Mouse (Mus musculus): Measurements from ENCODE around the gene Etl4. TPM values are rescaled to one million over a fixed set of nuclear protein-coding genes. Genes with fewer than 3 reads are reported as not detected.
"Not testable (repeated sequence)": the region's sequence is repeated elsewhere in the genome, so short reads cannot be mapped to it uniquely, and the experiment has no call there.

The Etl4 gene
- total RNA-seq, 2 experiments from 2014 or later, result 0.26 to 0.82 TPM

DNA sequence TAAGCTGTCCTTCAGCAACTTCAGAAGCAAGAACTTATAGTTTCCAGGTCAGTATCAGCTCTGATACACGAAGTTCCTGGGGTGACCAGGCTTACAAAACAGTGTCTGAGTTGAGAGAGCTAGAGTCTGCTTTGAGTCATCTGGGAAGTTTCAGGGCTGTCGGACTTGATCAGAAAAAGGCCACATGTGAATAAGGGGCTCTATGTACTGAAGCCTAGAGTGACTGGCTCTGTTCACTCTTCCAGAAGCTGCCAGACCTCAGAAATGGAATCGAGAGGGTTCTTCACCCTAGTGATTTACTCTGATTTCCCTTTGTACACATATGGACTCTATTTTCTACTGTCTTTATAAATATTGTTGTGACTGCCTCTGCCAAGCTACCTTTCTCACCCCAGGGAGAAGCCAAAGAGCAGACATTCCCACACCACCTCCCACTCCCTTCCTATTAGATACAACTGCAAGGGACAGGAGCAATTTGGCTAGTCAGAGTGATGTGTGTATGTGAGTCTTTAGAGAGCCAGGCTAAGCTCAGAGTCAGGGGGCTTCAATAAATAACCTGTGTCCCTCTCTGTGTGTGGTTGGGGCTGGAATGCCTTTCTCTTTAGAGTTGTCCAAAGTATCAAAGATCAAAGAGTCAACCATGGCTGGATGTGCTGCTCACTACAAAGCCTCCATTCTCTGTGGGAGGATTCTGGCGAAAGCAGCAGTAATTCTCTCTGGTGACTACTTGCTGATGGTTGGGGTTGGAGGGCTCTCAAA is 381.6 kb downstream of the Etl4 start:
- no peak for ATAC-seq (replicated peaks; ENCODE audit: poor library complexity, severe bottlenecking)

DNA sequence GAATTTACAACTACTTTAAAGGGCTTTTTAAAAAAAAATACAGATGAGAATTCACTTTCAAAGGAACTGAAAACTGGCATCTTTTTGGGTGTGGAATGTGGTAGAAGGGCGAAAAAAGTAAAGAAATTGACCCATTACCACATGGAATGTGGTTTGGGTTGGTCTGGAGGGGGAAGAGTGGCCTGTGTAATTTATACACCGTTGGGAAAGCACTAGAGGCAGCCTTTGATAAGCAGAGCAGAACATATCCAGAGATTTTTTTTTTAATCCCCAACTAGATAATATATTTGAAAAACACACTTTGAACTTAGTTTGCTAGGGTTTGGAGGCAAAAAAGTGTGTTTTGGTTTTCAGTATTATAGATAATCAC is 382.1 kb downstream of the Etl4 start:
- ATAC-seq (replicated peaks; ENCODE audit: poor library complexity, severe bottlenecking), result no peak

DNA sequence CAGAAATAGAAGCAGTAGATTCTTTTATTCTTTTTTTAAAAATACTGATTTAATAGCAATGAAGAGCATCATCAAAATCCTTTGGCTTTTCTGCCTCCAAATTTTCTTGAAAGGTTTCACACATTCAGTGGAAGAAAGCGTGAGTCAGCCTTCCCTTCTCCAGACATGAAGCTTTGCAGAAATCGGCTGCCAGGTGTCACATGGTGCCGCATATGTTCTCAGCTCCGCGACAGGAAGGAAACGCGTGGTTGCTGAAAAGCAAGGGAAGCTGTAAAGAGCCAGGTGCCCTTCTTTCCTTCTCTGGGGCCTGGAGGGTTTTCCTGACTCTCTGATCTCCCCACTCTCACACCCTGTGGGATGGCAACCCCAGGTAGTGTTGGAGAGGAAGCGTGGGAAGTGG is 383.8 kb downstream of the Etl4 start:
- ATAC-seq (replicated peaks; ENCODE audit: poor library complexity, severe bottlenecking), result no peak

DNA sequence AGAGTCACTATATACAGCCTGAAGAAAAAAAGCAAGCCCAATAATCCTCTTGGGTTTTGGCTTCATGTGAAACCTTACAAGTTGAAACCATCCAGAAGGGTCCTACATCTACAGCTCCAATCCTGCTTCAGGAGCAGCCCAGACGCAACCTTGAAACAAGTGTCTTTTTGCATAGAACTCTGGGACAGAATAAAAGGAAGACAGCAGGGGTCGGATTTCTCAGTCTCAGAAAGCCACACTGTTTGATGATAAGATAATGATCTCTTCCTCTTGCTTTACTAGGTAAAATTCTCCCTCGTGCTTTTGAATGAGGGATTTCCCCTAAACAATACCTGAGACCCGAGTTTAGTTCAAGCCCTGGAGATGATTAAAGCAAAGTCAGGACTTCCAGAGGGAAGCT is 385.0 kb downstream of the Etl4 start:
- no peak for ATAC-seq (replicated peaks; ENCODE audit: poor library complexity, severe bottlenecking)

DNA sequence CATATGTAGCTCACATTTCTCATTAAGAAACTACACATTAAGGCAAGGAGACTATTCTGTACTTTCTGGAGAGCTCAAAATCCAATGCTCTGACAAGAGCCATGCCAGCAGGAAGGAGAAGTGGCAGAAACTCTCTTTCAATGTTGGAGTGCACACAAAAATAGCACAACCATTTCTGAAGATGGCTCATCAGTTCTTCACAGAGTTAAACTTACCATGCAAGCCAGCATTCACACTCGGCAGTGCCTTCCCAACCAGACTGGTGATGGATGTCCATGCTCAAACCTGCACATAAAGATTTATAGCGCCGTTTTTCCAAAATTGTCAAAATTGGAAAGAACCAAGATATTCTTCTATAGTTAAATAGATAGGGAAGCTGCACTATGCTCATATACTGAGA is 392.9 kb downstream of the Etl4 start:
- ATAC-seq (replicated peaks; ENCODE audit: poor library complexity, severe bottlenecking), result no peak

DNA sequence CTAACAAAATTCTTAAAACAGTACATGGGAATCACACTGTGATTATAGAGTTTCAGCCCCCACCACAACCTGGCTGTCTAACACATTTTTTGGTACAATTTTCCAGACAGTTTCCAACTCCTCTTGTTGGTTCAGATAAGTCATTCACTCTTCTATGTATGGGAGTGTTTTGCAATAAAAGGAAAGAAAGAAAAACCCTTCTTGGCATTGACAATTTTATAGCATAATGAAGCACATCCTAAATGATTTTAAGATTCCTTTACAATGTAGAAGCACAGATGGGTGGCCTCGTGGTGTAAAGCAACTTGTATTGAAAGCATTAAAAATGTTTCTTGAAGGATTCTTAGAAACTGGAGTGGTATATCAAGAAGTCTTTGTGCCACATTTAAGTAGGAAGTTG is 415.4 kb downstream of the Etl4 start:
- ATAC-seq (replicated peaks; ENCODE audit: poor library complexity, severe bottlenecking), result no peak

DNA sequence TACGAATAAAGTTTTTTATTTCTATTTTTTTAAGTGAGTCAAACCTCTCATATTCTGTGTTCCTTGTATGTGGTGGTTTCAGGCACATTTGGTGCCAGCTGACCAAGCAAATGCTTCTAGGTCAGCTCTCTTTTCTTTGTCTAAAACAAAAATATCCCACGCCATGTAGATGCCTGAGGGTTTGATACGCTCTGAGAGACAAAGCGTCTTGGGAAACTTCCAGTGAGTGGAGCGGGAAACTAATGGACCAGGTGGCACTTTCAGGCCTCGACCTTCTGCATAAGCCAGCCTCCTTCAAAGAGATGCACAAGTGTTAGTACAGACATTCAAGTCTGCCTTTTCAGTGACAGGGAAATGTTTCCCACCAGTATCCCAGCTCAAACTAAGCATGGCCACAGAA is 426.6 kb downstream of the Etl4 start:
- no peak for ATAC-seq (replicated peaks; ENCODE audit: poor library complexity, severe bottlenecking)

DNA sequence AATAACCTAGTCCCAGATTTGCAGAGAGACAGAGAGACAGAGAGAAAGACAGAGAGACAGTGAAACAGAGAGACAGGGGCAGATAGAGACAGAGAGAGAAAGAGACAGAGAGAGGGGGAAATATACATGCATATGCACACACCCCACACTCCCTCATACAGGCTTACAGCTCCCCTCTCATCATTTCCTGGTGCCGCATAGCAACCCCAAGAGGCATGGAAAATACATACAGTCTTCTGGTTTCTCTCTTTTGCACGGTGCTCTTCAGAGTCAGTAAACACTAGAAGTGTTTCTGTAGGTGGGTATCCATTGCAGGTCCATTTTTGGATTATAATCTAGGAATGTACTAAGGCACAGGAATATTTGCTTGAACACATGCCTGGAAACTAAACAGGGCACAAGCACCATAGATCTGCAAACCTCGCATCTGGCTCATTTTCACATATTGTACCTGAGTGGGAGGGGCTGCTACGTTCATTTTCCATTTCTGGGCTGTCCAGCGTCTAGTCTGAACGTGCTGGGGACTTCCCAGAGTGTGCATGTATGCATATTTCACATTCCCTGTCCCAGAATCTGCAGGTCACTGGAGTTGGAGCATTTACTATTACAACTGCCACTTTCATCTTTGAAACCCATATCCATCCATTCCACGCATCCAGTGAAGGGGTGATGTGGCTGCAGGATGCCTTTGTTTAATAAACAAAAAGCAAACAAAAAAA is 429.6 kb downstream of the Etl4 start:
- ATAC-seq (replicated peaks; ENCODE audit: poor library complexity, severe bottlenecking), result no peak

DNA sequence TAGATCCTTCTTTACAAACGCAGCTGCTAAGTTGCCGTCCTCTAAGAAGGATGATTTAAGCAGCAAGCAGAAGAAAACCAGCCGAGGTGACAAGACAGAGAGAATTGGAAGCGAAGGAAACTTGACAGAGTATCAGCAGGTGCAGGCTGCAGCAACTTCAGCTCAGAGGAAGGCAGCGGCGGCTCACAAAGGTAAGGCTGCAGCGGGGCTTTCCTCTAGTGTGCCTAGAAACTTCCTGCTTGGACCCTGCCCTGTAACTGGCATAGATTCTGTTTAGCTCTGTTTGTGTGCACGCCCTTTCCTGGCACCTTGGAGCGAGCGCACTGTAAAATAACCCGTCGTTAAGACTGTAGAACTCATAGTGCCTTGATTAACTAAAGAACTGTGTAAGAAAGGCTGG is 430.3 kb downstream of the Etl4 start:
- no peak for ATAC-seq (replicated peaks; ENCODE audit: poor library complexity, severe bottlenecking)

DNA sequence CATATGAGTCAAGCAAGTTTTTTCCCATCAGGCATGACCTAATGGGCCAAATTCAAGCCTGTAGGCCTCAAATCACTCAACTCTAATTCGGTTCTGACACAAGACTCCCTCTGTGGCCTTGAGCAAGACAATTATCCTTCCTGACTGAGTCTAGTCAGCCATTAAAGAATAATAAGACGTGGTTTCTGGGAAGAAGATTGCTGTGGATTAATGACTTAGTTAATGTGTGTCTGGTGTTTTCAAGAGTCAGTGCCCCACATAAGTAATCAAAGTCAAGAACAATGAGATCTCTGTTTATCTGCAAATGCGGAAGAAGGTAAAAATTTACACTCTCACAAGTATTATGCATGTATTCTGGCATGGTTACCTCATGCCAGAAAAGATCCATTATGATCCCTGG is 437.3 kb downstream of the Etl4 start:
- ATAC-seq (replicated peaks; ENCODE audit: poor library complexity, severe bottlenecking), result no peak

DNA sequence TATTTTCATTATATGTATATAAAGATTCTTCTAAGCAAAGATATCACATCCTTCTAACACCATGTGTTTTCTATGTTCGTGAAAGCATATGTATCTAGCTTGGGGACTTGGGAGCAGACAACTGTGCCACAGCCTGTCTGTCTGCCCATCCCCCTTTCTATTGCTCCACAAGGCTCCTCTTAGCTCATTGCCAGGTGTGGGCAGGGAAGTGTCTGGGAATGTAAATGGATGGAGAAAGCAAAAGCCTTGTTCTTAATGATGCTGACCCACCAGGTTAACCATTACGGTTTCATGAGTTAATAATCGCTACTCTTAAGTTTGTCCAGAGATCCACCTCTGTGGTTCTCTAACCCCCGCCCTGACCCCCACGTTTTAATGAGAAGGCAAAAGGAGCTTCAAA is 439.7 kb downstream of the Etl4 start:
- ATAC-seq (replicated peaks; ENCODE audit: poor library complexity, severe bottlenecking), result no peak

DNA sequence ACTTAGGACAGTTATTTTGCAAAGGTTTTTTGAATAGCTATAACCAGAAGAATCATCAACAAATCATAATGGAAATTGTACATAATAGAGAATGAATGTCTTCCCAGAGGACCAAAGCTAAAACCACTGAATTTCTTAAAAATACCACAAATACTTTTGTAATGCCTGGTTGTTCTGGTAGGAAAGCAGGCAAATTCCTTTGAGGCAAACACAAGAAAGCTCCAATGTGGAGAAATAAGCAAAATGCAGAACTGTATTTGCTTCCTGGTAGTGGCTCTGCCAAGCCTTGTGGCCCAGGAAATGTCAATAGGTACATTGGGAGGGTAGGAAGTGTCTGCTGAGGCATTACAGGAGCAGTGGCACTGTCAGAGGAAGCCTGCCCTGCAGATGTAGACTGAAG is 443.2 kb downstream of the Etl4 start:
- no peak for ATAC-seq (replicated peaks; ENCODE audit: poor library complexity, severe bottlenecking)

DNA sequence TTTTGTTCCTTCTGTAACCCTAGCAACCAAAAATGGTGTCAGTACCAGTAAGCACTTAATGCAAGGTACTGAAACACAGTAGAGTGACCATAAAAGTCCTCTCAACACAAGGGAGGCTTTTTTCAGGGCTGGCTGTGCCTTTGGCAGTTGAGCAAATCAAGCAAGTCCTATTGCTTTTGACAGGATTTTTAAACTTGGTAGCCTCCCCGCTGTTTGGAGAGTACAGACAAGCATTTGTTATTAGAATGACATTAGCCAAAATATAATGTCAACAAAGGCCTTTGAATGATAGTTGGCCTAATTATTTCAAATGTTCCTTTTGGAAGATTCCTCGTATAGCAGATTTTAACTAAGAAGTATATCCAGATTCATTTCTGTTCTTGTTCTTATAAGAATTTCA is 467.4 kb downstream of the Etl4 start:
- ATAC-seq (replicated peaks; ENCODE audit: poor library complexity, severe bottlenecking), result no peak

DNA sequence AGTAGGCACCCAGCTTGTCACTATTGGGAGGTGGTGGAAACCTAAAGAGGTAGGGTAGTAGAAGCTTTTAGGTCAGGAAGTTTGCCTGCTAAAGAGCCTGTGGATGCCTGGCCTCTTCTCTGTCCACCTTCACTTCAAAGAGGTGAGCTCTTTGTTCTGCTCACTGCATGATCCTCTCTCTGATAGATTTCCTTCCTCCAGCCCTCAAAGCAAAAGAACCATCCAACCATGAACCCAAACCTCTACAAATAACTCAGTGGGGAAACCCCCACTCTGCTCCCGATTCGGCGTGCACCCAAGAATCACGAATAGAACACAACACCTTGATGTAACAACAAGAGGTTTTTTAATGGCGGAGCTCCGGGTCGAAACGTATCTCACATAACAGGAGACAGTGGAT is 471.3 kb downstream of the Etl4 start:
- not testable (repeated sequence) for ATAC-seq (replicated peaks; ENCODE audit: poor library complexity, severe bottlenecking)

DNA sequence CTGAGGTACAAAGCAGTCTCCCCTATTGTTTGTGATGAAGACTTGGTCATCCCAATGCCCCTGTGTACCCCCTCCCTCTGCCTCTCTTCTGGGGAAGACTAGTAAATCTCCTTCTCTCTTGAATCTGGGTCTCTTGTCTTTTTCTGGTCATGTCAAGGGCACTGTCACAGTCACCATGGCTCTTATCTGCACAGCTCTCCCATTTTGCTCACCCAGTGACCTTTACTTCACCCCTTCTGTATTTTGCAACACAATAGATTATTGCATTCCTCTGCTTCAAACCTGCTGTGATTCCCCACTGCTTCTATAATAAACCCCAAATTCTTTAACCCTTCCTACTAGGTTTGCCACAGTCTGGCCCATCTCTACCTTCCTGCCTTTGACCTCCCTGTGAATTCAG is 484.5 kb downstream of the Etl4 start:
- ATAC-seq (replicated peaks; ENCODE audit: poor library complexity, severe bottlenecking), result no peak

DNA sequence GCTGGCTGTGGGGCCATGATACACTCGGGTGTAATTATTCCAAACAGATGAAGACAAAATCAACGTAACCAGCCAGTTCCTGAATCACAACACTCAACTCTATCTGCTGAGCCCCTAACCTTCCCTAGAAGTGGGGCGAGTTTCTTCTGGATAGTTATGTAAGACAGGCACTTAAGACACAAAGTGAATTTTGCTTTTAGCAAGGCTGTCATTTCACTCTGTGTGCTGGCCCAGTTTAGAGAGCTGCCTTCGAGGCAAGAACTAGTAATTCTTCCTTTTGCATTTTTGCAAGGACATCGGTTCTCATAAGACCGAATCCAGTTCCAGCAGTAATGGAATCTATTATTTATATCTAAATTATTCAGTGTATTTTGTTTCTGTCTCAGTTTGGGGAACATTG is 487.4 kb downstream of the Etl4 start:
- ATAC-seq (replicated peaks; ENCODE audit: poor library complexity, severe bottlenecking), result no peak

DNA sequence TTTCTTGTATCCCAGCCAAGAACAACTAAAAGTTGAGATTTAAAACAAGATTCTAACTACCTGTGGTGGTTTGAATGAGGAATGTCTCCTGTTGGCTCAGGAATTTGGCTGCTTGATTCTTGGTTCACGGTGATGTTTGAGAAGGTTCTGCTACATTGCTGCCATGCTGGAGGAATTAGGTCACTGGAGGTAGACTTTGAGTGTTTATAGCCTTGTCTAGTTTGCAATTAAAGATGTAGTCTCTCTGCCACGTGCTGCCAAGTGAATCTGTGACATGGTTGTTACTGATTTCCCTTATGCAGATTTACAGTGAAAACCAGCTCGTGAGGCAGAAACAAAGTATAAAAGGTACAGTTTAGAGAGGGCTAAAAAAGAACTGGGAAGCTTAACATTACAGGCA is 491.0 kb downstream of the Etl4 start:
- ATAC-seq (replicated peaks; ENCODE audit: poor library complexity, severe bottlenecking), result no peak

DNA sequence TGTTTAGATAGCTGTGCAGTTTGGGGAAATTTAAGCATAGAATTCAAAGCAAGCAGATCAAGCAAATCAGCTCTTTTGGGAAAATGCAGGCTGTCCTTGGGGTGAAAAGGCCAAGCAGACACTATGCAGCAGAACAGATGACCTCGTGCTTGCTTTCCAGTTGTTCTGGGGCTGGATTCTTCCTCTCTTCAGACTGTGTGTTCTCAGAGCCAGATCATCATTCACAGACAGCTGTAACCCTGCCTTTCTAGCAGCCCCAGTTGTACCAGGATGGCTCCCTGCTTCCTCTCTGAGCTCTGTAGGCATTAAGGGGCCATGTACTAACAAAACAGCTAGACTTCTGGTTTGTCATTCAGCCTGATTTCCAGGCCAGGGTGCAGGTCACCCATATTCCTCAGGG is 494.8 kb downstream of the Etl4 start:
- no peak for ATAC-seq (replicated peaks; ENCODE audit: poor library complexity, severe bottlenecking)

DNA sequence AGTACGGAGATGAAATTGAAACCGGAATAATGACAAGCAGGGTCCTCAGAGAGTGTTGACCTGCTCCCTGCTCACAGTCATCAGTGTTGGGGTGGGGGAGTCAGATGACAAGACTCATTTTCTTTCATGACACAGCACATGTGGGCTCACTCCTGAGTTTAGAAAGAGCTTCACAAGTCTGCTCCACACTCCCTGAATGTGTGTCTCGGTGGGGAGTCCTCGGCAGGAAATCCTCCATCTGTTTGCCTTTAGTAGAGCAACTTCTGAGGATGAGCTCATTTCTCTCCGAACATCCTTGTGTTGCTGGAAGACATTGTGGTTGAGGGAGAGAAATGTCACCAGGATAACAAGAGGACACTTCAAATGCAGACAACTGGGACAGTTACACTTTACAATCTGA is 497.5 kb downstream of the Etl4 start:
- no peak for ATAC-seq (replicated peaks; ENCODE audit: poor library complexity, severe bottlenecking)

DNA sequence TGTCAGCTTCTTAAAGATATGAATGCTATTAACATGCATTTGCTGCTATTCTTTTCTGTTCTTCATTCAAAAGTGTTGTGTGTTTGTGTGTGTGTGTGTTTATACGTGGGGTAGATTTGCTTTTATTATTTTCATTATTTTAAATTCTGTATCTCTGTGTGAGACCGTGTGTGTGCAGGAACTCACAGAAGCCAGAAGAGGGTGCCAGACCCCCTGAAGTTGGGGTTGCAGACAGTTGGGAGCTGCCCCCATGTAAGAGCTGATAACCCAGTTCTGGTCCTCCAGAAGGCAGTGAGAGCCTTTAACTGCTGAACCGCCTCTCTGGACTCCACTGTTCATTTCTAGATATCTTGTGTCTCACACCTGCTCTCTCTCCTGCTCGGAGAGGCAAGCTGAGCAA is 505.3 kb downstream of the Etl4 start:
- ATAC-seq (replicated peaks; ENCODE audit: poor library complexity, severe bottlenecking), result no peak

DNA sequence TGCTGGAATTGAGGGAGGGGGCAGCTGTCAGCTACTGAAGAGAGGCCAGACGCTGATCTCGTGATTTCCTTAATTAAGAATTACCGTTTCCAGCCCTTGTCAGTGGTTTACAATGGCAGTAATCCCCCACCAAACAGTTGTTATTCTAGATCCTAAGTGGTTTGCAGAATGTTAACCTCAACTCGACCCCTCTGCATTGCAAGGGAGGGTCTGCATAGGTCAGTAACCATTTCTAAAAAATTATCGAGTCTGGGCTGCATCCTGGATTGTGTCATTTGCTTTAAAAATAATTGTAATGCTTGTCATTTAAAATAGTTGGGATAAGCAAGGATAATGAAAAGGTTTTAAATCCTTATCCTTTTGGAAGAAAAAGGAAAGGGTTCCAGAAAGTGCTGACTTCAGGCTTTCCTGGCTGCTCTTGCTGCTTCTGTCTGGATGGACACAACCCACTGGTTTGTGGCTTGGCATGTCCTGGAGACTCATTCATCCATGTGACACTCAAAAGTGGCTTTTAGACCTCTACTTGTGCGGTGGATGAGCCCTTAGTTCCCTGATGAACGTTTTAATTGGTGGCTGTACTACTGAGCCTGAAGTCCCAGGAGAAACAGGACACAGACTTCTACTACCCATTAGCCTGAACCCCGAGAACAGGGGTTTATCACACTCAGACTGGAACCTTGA is 507.5 kb downstream of the Etl4 start:
- no peak for ATAC-seq (replicated peaks; ENCODE audit: poor library complexity, severe bottlenecking)

DNA sequence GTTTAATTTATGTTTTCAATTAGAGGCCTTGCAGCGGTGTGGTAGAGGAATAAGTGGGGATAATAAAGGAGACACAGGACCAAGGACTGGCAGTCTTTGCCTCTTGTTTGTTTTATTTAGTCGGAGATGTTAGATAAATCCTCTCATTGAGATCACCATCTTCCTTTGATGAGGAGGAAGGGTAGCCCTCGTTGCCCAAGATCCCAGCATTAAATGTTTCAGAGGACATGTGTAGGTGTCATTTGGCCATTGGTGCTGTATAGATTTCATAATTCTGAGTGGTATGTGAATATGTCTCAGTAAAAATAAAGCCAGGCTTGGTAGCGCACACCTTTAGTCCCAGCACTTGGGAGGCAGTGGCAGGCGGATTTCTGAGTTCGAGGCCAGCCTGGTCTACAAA is 508.4 kb downstream of the Etl4 start:
- ATAC-seq (replicated peaks; ENCODE audit: poor library complexity, severe bottlenecking), result no peak

Measured in granulocyte monocyte progenitor cell, adult 5-6 weeks (primary cell).